Mouse (Mus musculus) urinary bladder, postnatal 36 days (tissue): ENCODE measurements at regions not wholly inside any gene's neighbourhood (a gene's known extent, or its start where the extent isn't known, plus 50 kb on each side); places are given as distances from the start of the nearest gene placed in this dataset.

ENCODE experiments used
- DNase-seq, 2 experiments: peaks; one replicate each; pipeline ENCODE4 v3.0.0; 2022; ENCODE audit warnings: low spot score in 2 of 2, mixed read lengths in 1 of 2

- DNase-seq, result no peak
Measured at GRCm38 (mm10) chr3:100401080-100401479, 88.0 kb downstream of the Tent5c start.

DNA sequence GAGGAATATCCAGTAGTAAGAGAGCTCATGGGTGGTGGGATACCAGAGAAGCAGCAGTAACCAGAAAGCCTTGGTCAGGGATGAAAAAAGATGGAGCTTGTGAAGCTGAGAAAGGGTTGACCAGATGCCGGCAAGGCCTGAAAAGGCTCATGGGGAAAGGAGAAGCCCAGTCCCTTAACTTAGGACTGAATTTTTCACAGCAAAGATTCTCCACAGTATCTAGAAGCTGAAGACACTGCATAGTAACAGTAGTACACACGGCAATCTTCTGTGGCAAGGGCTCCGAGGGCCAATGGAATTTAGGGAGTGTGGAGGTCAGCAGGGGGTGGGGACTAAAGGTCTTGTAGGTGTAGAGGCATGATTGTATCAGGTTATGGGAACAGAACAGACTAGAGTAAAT lies 91.6 kb downstream of the Tent5c start:
- no peak for DNase-seq

- DNase-seq, result peak in 1 of 2 experiments; percentile 25
Measured at GRCm38 (mm10) chr3:100394911-100395604, 94.1 kb downstream of the Tent5c start.

GRCm38 (mm10) chr3:100393956-100394355 lies 95.2 kb downstream of the Tent5c start:
- no peak for DNase-seq

- DNase-seq, result no peak
Measured at GRCm38 (mm10) chr3:100382181-100382580, 106.9 kb downstream of the Tent5c start.

DNA sequence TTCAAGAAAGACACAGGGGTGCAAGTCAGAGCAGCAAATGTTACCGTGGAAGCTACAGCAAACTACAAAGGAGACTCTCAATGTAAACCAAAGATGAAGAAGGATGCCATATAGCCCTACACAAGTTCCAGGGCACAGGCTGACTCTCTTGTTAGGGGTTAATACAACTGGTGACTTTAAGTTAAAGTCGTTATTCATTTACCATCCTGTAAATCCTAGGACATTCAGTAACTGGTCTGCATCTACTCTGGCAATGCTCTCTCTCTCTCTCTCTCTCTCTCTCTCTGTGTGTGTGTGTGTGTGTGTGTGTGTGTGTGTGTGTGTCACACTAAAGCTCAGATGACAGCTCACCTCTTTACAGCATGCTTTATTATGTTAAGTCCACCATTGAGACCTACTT lies 107.8 kb downstream of the Tent5c start:
- DNase-seq, result no peak

- DNase-seq, result no peak
Measured at GRCm38 (mm10) chr3:100376162-100376561, 113.0 kb downstream of the Tent5c start.

DNA sequence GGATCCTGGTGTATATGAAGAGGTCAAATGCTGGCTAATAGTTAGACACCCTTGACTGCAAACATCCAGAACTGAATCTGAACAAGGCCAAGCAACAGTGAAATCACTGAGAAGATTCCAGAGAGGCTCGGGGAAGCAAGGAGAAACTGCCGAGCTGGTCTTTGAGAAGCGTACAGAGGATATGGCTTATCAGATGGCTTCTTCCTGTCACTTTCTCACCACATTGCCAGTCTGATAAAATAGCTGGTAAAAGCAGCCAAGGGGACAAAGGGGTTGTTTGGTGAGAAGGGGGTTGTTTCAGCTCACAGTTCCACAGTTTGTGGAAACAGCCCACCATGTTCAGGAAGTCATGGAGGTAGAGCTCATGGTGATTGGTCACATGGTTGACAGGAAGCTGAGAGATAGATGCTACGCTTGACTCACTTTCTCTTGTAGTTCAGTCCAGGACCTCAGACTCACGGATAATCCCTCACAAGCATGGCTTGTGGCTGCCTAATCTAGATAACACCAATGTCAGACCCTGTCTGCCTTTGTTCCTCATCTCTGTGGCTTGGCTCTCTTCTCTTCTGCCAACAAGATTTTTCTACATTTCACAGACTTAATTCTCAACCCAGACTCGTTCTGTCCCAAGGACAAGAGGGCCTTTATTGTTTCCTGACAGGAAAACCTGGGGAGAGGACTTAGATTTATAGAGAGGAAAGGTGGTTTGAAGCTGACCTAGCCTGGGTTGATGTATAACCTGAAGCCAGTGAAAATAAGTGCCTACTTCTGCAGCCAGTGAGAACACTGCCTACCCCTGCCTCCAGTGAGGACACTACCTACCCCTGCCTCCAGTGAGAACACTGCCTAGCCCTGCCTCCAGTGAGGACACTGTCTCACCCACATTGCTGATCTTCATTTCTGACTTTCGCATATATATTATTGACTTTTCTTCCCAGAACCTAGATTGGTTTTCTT lies 122.0 kb downstream of the Tent5c start:
- no peak for DNase-seq

GRCm38 (mm10) chr3:100366447-100366846 lies 122.7 kb downstream of the Tent5c start:
- no peak for DNase-seq

DNA sequence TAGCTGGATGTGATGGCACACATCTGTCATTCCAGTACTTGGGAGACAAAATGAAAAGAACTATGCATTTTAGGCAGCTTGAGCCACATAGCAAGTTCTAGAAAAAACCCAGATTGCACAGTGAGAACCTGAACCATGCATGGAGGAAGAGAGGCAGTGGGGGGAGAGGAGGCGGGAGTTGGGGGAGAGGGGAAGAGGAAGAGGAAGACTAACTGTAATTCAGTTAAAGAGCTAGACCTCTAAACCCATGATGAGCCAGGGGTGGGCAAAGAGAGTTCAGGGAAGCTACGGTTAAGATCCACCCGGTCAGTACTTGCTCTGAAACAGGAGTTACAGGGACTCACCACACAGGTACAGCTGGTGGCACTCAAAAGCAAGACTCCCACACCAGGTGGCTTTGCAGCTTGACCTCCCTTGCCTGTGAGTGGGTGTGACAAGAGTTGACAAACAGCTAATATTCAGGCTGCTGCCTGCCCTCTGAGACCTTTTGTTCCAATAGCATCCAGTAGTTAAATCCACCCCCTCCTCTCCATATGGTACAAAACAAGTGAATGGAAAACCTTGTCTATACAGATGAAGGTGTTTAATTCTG lies 123.7 kb downstream of the Tent5c start:
- no peak for DNase-seq

GRCm38 (mm10) chr3:100364706-100365105 lies 124.4 kb downstream of the Tent5c start:
- DNase-seq, result no peak

GRCm38 (mm10) chr3:100362983-100363382 lies 126.1 kb downstream of the Tent5c start:
- DNase-seq, result no peak

DNA sequence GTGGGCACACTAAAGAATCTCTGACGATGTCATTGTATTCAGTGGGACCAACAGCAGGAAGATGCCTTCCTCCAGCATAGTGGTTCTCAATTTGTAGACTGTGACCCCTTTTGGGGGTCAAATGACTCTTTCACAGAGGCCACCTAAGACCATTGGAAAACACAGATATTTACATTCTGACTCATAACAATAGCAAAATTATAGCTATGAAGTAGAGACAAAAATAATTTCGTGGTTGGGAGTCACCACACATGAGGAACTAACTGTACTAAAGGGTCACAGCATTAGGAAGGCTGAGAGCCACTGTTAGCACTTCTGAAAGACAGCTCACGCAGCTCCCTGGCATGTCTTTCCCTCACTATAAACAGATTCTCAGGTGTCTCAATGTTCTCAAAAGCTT lies 129.1 kb downstream of the Tent5c start:
- DNase-seq, result no peak

GRCm38 (mm10) chr3:100359036-100359435 lies 130.1 kb downstream of the Tent5c start:
- DNase-seq, result peak; percentile 14 to 20

GRCm38 (mm10) chr3:100333478-100333877 lies 155.6 kb downstream of the Tent5c start:
- DNase-seq, result no peak

DNA sequence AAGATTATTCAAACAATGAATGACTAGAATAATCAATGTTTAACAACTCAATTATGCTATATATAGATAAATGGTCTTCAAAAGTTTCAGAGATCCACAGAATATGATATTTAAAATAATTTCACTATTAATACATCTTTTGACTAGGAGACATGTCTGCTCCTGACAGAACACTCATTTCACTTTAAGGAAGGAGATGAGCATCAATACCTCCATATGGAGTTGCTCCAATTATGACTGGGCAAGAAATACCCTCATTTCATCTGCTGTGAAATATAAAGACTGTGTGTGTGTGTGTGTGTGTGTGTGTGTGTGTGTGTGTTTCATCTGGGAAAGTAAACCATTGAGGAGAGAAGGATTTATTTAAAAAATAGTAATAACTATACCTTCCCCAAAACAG lies 156.2 kb upstream of the Wdr3 start:
- no peak for DNase-seq

- DNase-seq, result no peak
Measured at GRCm38 (mm10) chr3:100287818-100288217, 125.6 kb upstream of the Wdr3 start.

DNA sequence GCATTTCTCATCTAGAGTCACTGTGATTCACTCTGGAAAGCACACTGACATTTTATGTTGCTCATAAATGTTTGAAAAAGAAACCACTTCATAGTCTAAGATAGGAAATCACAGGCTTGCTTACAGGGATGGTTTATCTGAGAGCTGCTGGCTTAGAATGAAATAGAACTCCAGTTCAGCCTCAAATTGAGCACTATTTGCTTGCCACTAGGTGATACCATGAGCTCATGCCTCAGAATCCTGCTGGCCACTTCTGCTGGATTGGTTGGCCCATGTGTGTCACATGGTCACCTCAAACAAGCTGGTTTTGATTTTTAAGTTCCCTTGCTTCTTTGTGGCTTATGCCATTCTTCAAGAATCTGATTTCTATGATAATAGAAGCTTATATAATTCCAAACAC lies 104.8 kb upstream of the Wdr3 start:
- DNase-seq, result no peak

DNA sequence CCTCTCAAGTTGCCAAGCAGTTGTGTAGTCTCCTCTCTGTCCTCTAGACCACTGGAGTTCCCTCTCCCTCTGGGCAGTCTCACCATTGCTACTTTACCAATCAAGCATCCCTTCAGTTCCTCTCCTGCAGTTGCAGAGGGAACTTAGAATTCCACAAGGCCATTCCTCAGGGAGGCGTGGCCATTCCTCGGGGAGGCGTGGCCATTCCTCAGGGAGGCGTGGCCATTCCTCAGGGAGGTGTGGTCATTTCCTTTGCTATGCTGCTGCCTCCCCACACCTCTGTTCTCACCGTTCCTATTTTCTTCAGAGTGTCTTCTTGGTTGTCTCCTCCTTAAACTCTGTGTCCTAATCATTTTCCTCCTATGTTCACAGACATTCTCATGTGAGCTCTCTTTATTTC lies 102.8 kb upstream of the Wdr3 start:
- no peak for DNase-seq
